Mouse (Mus musculus): ENCODE measurements around the gene Atp10b.
A peak's percentile ranks its signal among the peaks of the same experiment; 100 is the strongest.
"Not testable (repeated sequence)": the region's sequence is repeated elsewhere in the genome, so short reads cannot be mapped to it uniquely, and the experiment has no call there.

Atp10b gene

GRCm38 (mm10) chr11:43149577-43149976, at the start of gene Atp10b:
TSS of gene Atp10b (plus strand) at chr11:43149877.
- DNase-seq (ENCODE audit: low spot score in 2 of 2) = no peak

GRCm38 (mm10) chr11:43101357-43101756, 48.3 kb upstream of the Atp10b start:
- DNase-seq (ENCODE audit: low spot score in 2 of 2) = no peak

- no peak for DNase-seq (ENCODE audit: low spot score in 2 of 2)
Measured at GRCm38 (mm10) chr11:43125908-43126477, 23.7 kb upstream of the Atp10b start.

- DNase-seq (ENCODE audit: low spot score in 2 of 2) = not testable (repeated sequence)
Measured at GRCm38 (mm10) chr11:43126573-43126972, 23.1 kb upstream of the Atp10b start.

GRCm38 (mm10) chr11:43141296-43141695, 8.4 kb upstream of the Atp10b start:
- DNase-seq (ENCODE audit: low spot score in 2 of 2) = peak; percentile 7 to 24

GRCm38 (mm10) chr11:43142811-43143210, 6.9 kb upstream of the Atp10b start:
- DNase-seq (ENCODE audit: low spot score in 2 of 2) = no peak

- no peak for DNase-seq (ENCODE audit: low spot score in 2 of 2)
Measured at GRCm38 (mm10) chr11:43144178-43144577, 5.5 kb upstream of the Atp10b start.

GRCm38 (mm10) chr11:43144882-43145281, 4.8 kb upstream of the Atp10b start:
- not testable (repeated sequence) for DNase-seq (ENCODE audit: low spot score in 2 of 2)

- DNase-seq (ENCODE audit: low spot score in 2 of 2) = no peak
Measured at GRCm38 (mm10) chr11:43147380-43147779, 2.3 kb upstream of the Atp10b start.

GRCm38 (mm10) chr11:43148341-43148740, 1.3 kb upstream of the Atp10b start:
- no peak for DNase-seq (ENCODE audit: low spot score in 2 of 2)

GRCm38 (mm10) chr11:43155004-43155403, 5.3 kb downstream of the Atp10b start:
- DNase-seq (ENCODE audit: low spot score in 2 of 2) = no peak

GRCm38 (mm10) chr11:43155417-43155816, 5.7 kb downstream of the Atp10b start:
- no peak for DNase-seq (ENCODE audit: low spot score in 2 of 2)

GRCm38 (mm10) chr11:43158814-43159213, 9.1 kb downstream of the Atp10b start:
- no peak for DNase-seq (ENCODE audit: low spot score in 2 of 2)

GRCm38 (mm10) chr11:43160188-43160942, 10.7 kb downstream of the Atp10b start:
- DNase-seq (ENCODE audit: low spot score in 2 of 2) = no peak

GRCm38 (mm10) chr11:43170601-43171000, 20.9 kb downstream of the Atp10b start:
- DNase-seq (ENCODE audit: low spot score in 2 of 2) = no peak

- DNase-seq (ENCODE audit: low spot score in 2 of 2) = no peak
Measured at GRCm38 (mm10) chr11:43174359-43175116, 24.9 kb downstream of the Atp10b start.

GRCm38 (mm10) chr11:43182401-43182800, 32.7 kb downstream of the Atp10b start:
- DNase-seq (ENCODE audit: low spot score in 2 of 2) = no peak

GRCm38 (mm10) chr11:43182816-43183215, 33.1 kb downstream of the Atp10b start:
- DNase-seq (ENCODE audit: low spot score in 2 of 2) = peak in 1 of 2 experiments; percentile 7

- DNase-seq (ENCODE audit: low spot score in 2 of 2) = no peak
Measured at GRCm38 (mm10) chr11:43183457-43183856, 33.8 kb downstream of the Atp10b start.

- no peak for DNase-seq (ENCODE audit: low spot score in 2 of 2)
Measured at GRCm38 (mm10) chr11:43186291-43186690, 36.6 kb downstream of the Atp10b start.

- peak in 1 of 2 experiments; percentile 20 for DNase-seq (ENCODE audit: low spot score in 2 of 2)
Measured at GRCm38 (mm10) chr11:43189817-43190593, 40.3 kb downstream of the Atp10b start.

GRCm38 (mm10) chr11:43198811-43199210, 49.1 kb downstream of the Atp10b start:
- no peak for DNase-seq (ENCODE audit: low spot score in 2 of 2)

Data from right cerebral cortex, postnatal 36 days (tissue).